In the genomic region with DNA sequence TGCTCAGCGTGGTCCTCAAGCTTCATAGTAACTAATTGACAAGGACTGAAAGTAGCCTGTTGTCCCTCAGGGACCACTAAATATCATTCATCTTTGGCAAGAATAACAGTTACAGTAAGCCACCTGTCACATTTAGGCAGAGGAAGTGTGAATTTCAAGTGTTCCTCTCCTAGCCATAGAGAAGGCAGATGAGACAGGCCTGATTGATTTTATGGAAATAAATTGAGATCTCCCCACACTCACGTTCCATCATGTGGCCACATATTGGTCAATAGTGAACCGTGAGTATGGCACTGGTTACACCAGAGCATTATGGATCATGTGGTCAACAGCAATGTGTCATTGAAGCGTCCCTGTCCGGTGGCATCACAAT, we compare ENCODE assay signal across 17 mouse cellular contexts.
DNase-seq lines count a peak whose midpoint lies in the region; ATAC-seq lines count a peak whose summit lies in the region.
"Had no signal": no experiment of that assay in that cellular context is flagged by ENCODE, and none has a peak within 500 bp of the region (broad histone marks: within the 10 kb centered on the region; RNA-seq: fewer than 3 reads in every experiment).

No protein-coding gene starts in this region.

- no peaks in the 10 kb centered on the region for H3K27me3 ChIP-seq in intestine, embryonic 14.5 days (replicated peaks; ENCODE audit: control insufficient read depth, insufficient read depth, low read length)
- no peaks in the 10 kb centered on the region for H3K27me3 ChIP-seq in intestine, embryonic 16.5 days (replicated peaks; ENCODE audit: control insufficient read depth, insufficient read depth, low read length)
- no peaks in the 10 kb centered on the region for H3K27me3 ChIP-seq in forebrain, embryonic 13.5 days
- H3K27me3 ChIP-seq in hindbrain, embryonic 13.5 days, result no peaks in the 10 kb centered on the region
- H3K27me3 ChIP-seq in midbrain, embryonic 16.5 days (ENCODE audit: control insufficient read depth, insufficient read depth, low read depth, low read length), result no peaks in the 10 kb centered on the region
- H3K27me3 ChIP-seq: limb, embryonic 15.5 days; neural tube, embryonic 13.5 days had no signal

- intact Hi-C loops in gastrocnemius, postnatal 36 days (cut with DNase I), result no loop called here

- H3K4me1 ChIP-seq in intestine, embryonic 14.5 days (replicated peaks; ENCODE audit: control insufficient read depth, insufficient read depth, low read length), result no peaks in the 10 kb centered on the region
- H3K4me1 ChIP-seq in intestine, embryonic 16.5 days (ENCODE audit: control insufficient read depth, insufficient read depth, low read length), result no peaks in the 10 kb centered on the region
- peaks cover 24% of the 10 kb centered on the region for H3K4me1 ChIP-seq in forebrain, embryonic 13.5 days
- peaks cover 14% of the 10 kb centered on the region; the same call in 1 of the 2 replicates for H3K4me1 ChIP-seq in hindbrain, embryonic 13.5 days (replicated peaks)
- peaks cover 14% of the 10 kb centered on the region for H3K4me1 ChIP-seq in midbrain, embryonic 16.5 days (ENCODE audit: control insufficient read depth, insufficient read depth, low read length)
- H3K4me1 ChIP-seq: limb, embryonic 15.5 days had no signal

- no peak overlapping the region for H3K4me2 ChIP-seq in intestine, embryonic 14.5 days (ENCODE audit: low read length)
- H3K4me2 ChIP-seq in intestine, embryonic 16.5 days (ENCODE audit: low read depth, low read length), result no peak overlapping the region
- H3K4me2 ChIP-seq in forebrain, embryonic 13.5 days, result no peak overlapping the region
- no peak overlapping the region for H3K4me2 ChIP-seq in hindbrain, embryonic 13.5 days
- no peak overlapping the region for H3K4me2 ChIP-seq in midbrain, embryonic 16.5 days (ENCODE audit: low read length)
- H3K4me2 ChIP-seq: limb, embryonic 15.5 days; neural tube, embryonic 13.5 days had no signal

- no peak overlapping the region for H3K4me3 ChIP-seq in intestine, embryonic 14.5 days (ENCODE audit: low read depth, low read length)
- H3K4me3 ChIP-seq in intestine, embryonic 16.5 days (ENCODE audit: low read length), result no peak overlapping the region
- H3K4me3 ChIP-seq in forebrain, embryonic 13.5 days, result no peak overlapping the region
- H3K4me3 ChIP-seq in hindbrain, embryonic 13.5 days, result no peak overlapping the region
- H3K4me3 ChIP-seq in midbrain, embryonic 16.5 days (ENCODE audit: low read depth, low read length), result no peak overlapping the region
- H3K4me3 ChIP-seq: erythroblast, embryonic 14.5 days; limb, embryonic 15.5 days; neural tube, embryonic 13.5 days had no signal

- WGBS in intestine, embryonic 14.5 days, result 88% methylated on average over 5 of the region's 5 CpGs
- 87% methylated on average over 5 of the region's 5 CpGs for WGBS in intestine, embryonic 16.5 days
- 81% methylated on average over 5 of the region's 5 CpGs for WGBS in forebrain, embryonic 13.5 days
- 80% methylated on average over 5 of the region's 5 CpGs for WGBS in hindbrain, embryonic 13.5 days
- WGBS in midbrain, embryonic 16.5 days, result 68% methylated on average over 5 of the region's 5 CpGs

- H3K27ac ChIP-seq in intestine, embryonic 14.5 days (ENCODE audit: low read depth), result no peak overlapping the region
- H3K27ac ChIP-seq in intestine, embryonic 16.5 days (ENCODE audit: low read length), result no peak overlapping the region
- peak overlapping the region; percentile 75 for H3K27ac ChIP-seq in forebrain, embryonic 13.5 days
- no peak overlapping the region for H3K27ac ChIP-seq in hindbrain, embryonic 13.5 days
- peak overlapping the region; percentile 20 for H3K27ac ChIP-seq in midbrain, embryonic 16.5 days (ENCODE audit: low read length)
- H3K27ac ChIP-seq: limb, embryonic 15.5 days; neural tube, embryonic 13.5 days had no signal

- H3K9me3 ChIP-seq in intestine, embryonic 14.5 days (ENCODE audit: control insufficient read depth, low read length), result no peaks in the 10 kb centered on the region
- H3K9me3 ChIP-seq in intestine, embryonic 16.5 days (ENCODE audit: control insufficient read depth, low read length), result no peaks in the 10 kb centered on the region
- H3K9me3 ChIP-seq in forebrain, embryonic 13.5 days (replicated peaks), result no peaks in the 10 kb centered on the region
- H3K9me3 ChIP-seq in hindbrain, embryonic 13.5 days, result no peaks in the 10 kb centered on the region
- H3K9me3 ChIP-seq in midbrain, embryonic 16.5 days (replicated peaks; ENCODE audit: control insufficient read depth, low read length, poor library complexity, severe bottlenecking), result no peaks in the 10 kb centered on the region
- H3K9me3 ChIP-seq: limb, embryonic 15.5 days; neural tube, embryonic 13.5 days had no signal

- no peak overlapping the region for H3K9ac ChIP-seq in intestine, embryonic 14.5 days (ENCODE audit: low read length)
- no peak overlapping the region for H3K9ac ChIP-seq in intestine, embryonic 16.5 days (ENCODE audit: low read depth, low read length)
- no peak overlapping the region for H3K9ac ChIP-seq in forebrain, embryonic 13.5 days
- H3K9ac ChIP-seq in hindbrain, embryonic 13.5 days, result no peak overlapping the region
- H3K9ac ChIP-seq in midbrain, embryonic 16.5 days (ENCODE audit: low read depth, low read length), result no peak overlapping the region
- H3K9ac ChIP-seq: limb, embryonic 15.5 days; neural tube, embryonic 13.5 days had no signal

- peak; percentile 38 for DNase-seq in intestine, embryonic 14.5 days (ENCODE audit: low spot score)
- DNase-seq in gastrocnemius, postnatal 36 days, result no peak
- DNase-seq in kidney, adult 9 months, result no peak
- DNase-seq: B cell, adult 2 months; cerebellum, adult 9-10 months; gastrocnemius, postnatal 14 days; kidney, adult 18-20 months; kidney, postnatal 10 days; thymus, postnatal 36 days had no signal

- no peaks in the 10 kb centered on the region for H3K36me3 ChIP-seq in intestine, embryonic 14.5 days (ENCODE audit: control insufficient read depth, insufficient read depth, low read length)
- H3K36me3 ChIP-seq in intestine, embryonic 16.5 days (ENCODE audit: control insufficient read depth, insufficient read depth, low read length), result no peaks in the 10 kb centered on the region
- H3K36me3 ChIP-seq in forebrain, embryonic 13.5 days (ENCODE audit: poor library complexity, severe bottlenecking), result no peaks in the 10 kb centered on the region
- H3K36me3 ChIP-seq in hindbrain, embryonic 13.5 days, result no peaks in the 10 kb centered on the region
- H3K36me3 ChIP-seq in midbrain, embryonic 16.5 days (ENCODE audit: control insufficient read depth, insufficient read depth, low read length), result no peaks in the 10 kb centered on the region
- H3K36me3 ChIP-seq: limb, embryonic 15.5 days; neural tube, embryonic 13.5 days had no signal

- ATAC-seq in intestine, embryonic 14.5 days (replicated peaks; ENCODE audit: low FRiP score, low TSS enrichment, low read depth), result no peak
- ATAC-seq in intestine, embryonic 16.5 days, result no peak
- peak; percentile 17; the same call in 1 of the 2 replicates for ATAC-seq in forebrain, embryonic 13.5 days
- peak; percentile 41; the same call in 1 of the 2 replicates for ATAC-seq in hindbrain, embryonic 13.5 days (ENCODE audit: low FRiP score)
- ATAC-seq in midbrain, embryonic 16.5 days, result peak; percentile 12; the same call in 1 of the 2 replicates
- ATAC-seq: lung, postnatal 0 days had no signal

Comparison
In these comparisons a context has a peak if more than half of its experiments do, and no peak if none do; other contexts are left out.
1. ATAC-seq: peak in forebrain, embryonic 13.5 days (single experiment), hindbrain, embryonic 13.5 days (single experiment) and midbrain, embryonic 16.5 days (single experiment); none in intestine, embryonic 14.5 days (single experiment) and intestine, embryonic 16.5 days (single experiment).
2. H3K27ac ChIP-seq: peak in forebrain, embryonic 13.5 days (single experiment) and midbrain, embryonic 16.5 days (single experiment); none in intestine, embryonic 14.5 days (single experiment), intestine, embryonic 16.5 days (single experiment) and hindbrain, embryonic 13.5 days (single experiment).